Mouse (Mus musculus) heart, adult 2 months (tissue): Measurements from ENCODE around the gene Aktip. TPM values are rescaled to one million over a fixed set of nuclear protein-coding genes. Genes with fewer than 3 reads are reported as not detected.

ENCODE experiments used
- DNase-seq, 2 experiments: peaks; one replicate each; pipeline ENCODE4 v3.0.0; 2021
- H3K27ac ChIP-seq: fragments of 200-600 bp; 2 replicates; pipeline ENCODE4 v1.8.1; 2022
- H3K27me3 ChIP-seq: fragments of 200-500 bp; 2 replicates; pipeline ENCODE4 v1.6.1; 2012; ENCODE audit warnings: mild to moderate bottlenecking, low read length, inconsistent platforms, mixed read lengths; ENCODE audit not compliant: control insufficient read depth, insufficient read depth
- H3K36me3 ChIP-seq: fragments of 200-500 bp; 2 replicates; pipeline ENCODE4 v1.6.1; 2012; ENCODE audit warnings: low read length, inconsistent platforms; ENCODE audit not compliant: control insufficient read depth, insufficient read depth
- H3K4me1 ChIP-seq: fragments of 200-500 bp; 2 replicates; pipeline ENCODE4 v1.6.1; 2011; ENCODE audit warnings: low read length; ENCODE audit not compliant: control insufficient read depth, insufficient read depth
- H3K4me3 ChIP-seq: fragments of 200-600 bp; 2 replicates; pipeline ENCODE4 v1.8.1; 2022
- H3K79me2 ChIP-seq: fragments of 200-500 bp; replicated peaks from 2 replicates; pipeline ENCODE4 v1.6.1; 2012; ENCODE audit warnings: mild to moderate bottlenecking, inconsistent platforms, low read length, moderate library complexity, mixed read lengths; ENCODE audit not compliant: control insufficient read depth, insufficient read depth
- H3K9ac ChIP-seq: fragments of 200-500 bp; 2 replicates; pipeline ENCODE4 v1.6.1; 2012; ENCODE audit warnings: low read depth, mild to moderate bottlenecking, control low read depth, inconsistent platforms, low read length, mixed read lengths
- CTCF ChIP-seq: fragments of 200-600 bp; IDR thresholded peaks from 2 replicates; pipeline ENCODE4 v1.8.1; 2022; ENCODE audit warnings: antibody characterized with exemption, mild to moderate bottlenecking, moderate library complexity
- EP300 ChIP-seq: fragments of 200-500 bp; IDR thresholded peaks from 2 replicates; pipeline ENCODE4 v1.6.1; 2011; ENCODE audit warnings: low read depth, low read length, control low read depth; ENCODE audit not compliant: insufficient read depth
- POLR2A ChIP-seq: fragments of 200-500 bp; IDR thresholded peaks from 2 replicates; pipeline ENCODE4 v1.6.1; 2011; ENCODE audit warnings: mild to moderate bottlenecking, low read depth, low read length, control low read depth; ENCODE audit not compliant: insufficient read depth
- WGBS: fragments of 180-500 bp; shearing (Covaris S2); methylation state at CpG from one replicate; pipeline ENCODE4 v1.1.7; 2018; 5-methylcytosine and 5-hydroxymethylcytosine counted together
- intact Hi-C: fragments of 180-260 bp; cut with DNase I; formaldehyde crosslinking; loops from one replicate; pipeline ENCODE4 v1.15.1; 2025
- polyA plus RNA-seq: library from polyadenylated mRNA; depleted of rRNA; stranded (reverse); fragments of >200 nt; gene quantifications from 2 replicates; pipeline ENCODE4 v1.2.3, GENCODE M21; 2012
- total RNA-seq, 2 experiments: library from RNA; stranded (reverse); gene quantifications; 2 replicates each; pipeline ENCODE4 v1.2.3; 2021

Gene Aktip
- total and polyA plus RNA-seq, 3 experiments: 39.9 to 63.1 (median 59.7) TPM

- DNase-seq: no peak
These were observed 29.6 kb downstream of the Aktip start for GRCm38 (mm10) chr8:91170152-91170551.

GRCm38 (mm10) chr8:91159959-91160800 is 39.6 kb downstream of the Aktip start:
- Histone ChIP-seq H3K79me2 (no peaks in the 10 kb centered on the region), H3K4me1 (no peaks in the 10 kb centered on the region), H3K27me3 (no peaks in the 10 kb centered on the region), H3K4me3 (no peak overlapping the region), H3K36me3 (no peaks in the 10 kb centered on the region), H3K9ac (no peak overlapping the region), H3K27ac (no peak overlapping the region)
- intact Hi-C loops: no loop called here
- 69% methylated on average over 15 of the region's 15 CpGs for WGBS
- no peak for DNase-seq
- no peak for TF ChIP-seq EP300
- no peak for TF ChIP-seq POLR2A
- no peak for TF ChIP-seq CTCF

More at GRCm38 (mm10) chr8:91170152-91170551, 29.6 kb downstream of the Aktip start:
- Histone ChIP-seq H3K4me1 (no peaks in the 10 kb centered on the region), H3K79me2 (no peaks in the 10 kb centered on the region), H3K36me3 (no peaks in the 10 kb centered on the region), H3K9ac (no peak overlapping the region), H3K27ac (no peak overlapping the region), H3K27me3 (no peaks in the 10 kb centered on the region), H3K4me3 (no peak overlapping the region)
- no peak for TF ChIP-seq POLR2A
- no peak for TF ChIP-seq EP300
- TF ChIP-seq CTCF: no peak
- intact Hi-C loops: no loop called here
- 79% methylated on average over 6 of the region's 6 CpGs for WGBS

GRCm38 (mm10) chr8:91158617-91159016 is 41.2 kb downstream of the Aktip start:
- H3K4me1 ChIP-seq: no peaks in the 10 kb centered on the region
- intact Hi-C loops: no loop called here
- no peak overlapping the region for H3K9ac ChIP-seq
- no peak for DNase-seq
- no peaks in the 10 kb centered on the region for H3K79me2 ChIP-seq
- WGBS: 89% methylated on average over 10 of the region's 10 CpGs
- H3K4me3 ChIP-seq: no peak overlapping the region
- no peaks in the 10 kb centered on the region for H3K36me3 ChIP-seq
- H3K27me3 ChIP-seq: no peaks in the 10 kb centered on the region
- no peak overlapping the region for H3K27ac ChIP-seq
- TF ChIP-seq CTCF: no peak
- TF ChIP-seq POLR2A: no peak

- Histone ChIP-seq H3K4me1 (no peaks in the 10 kb centered on the region), H3K36me3 (no peaks in the 10 kb centered on the region), H3K27ac (no peak overlapping the region), H3K27me3 (no peaks in the 10 kb centered on the region), H3K79me2 (no peaks in the 10 kb centered on the region), H3K4me3 (no peak overlapping the region), H3K9ac (no peak overlapping the region)
- intact Hi-C loops: no loop called here
- WGBS: 51% methylated on average over 6 of the region's 6 CpGs
- no peak for TF ChIP-seq POLR2A
- peak; percentile 34 for TF ChIP-seq CTCF
- DNase-seq: no peak
These were observed 45.2 kb downstream of the Aktip start for GRCm38 (mm10) chr8:91154564-91154963.

GRCm38 (mm10) chr8:91153831-91154230 is 45.9 kb downstream of the Aktip start:
- Histone ChIP-seq H3K36me3 (no peaks in the 10 kb centered on the region), H3K27me3 (no peaks in the 10 kb centered on the region), H3K4me3 (no peak overlapping the region), H3K79me2 (no peaks in the 10 kb centered on the region), H3K27ac (no peak overlapping the region), H3K4me1 (no peaks in the 10 kb centered on the region), H3K9ac (no peak overlapping the region)
- TF ChIP-seq POLR2A: no peak
- 0 out of 2 replicates have a peak, but pooled peaks have one; percentile 3 for TF ChIP-seq CTCF
- DNase-seq: no peak
- intact Hi-C loops: no loop called here
- whole genome bisulfite sequencing: 66% methylated on average over 3 of the region's 3 CpGs

DNA sequence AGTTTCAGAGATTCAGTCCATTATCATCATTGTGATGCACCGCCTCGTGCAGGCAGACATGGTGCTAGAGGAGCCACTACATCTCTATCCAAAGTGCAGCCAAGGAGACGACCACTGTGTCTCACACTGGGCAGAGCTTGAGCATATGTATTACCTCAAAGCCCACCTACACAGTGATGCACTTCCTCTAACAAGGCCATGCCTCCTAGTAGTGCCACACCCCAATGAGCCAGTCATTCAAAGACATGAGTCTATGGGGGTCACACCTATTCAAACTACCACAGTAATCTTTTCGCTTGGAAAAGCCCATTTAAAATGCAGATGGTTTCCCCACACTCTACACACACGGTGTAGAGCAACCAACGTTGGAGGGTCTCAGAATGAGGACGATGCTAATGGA is 48.2 kb downstream of the Aktip start:
- DNase-seq: no peak
- H3K27ac ChIP-seq: no peak overlapping the region
- no peaks in the 10 kb centered on the region for H3K79me2 ChIP-seq
- 92% methylated on average over 7 of the region's 7 CpGs for WGBS
- no peaks in the 10 kb centered on the region for H3K36me3 ChIP-seq
- TF ChIP-seq CTCF (no peak), POLR2A (no peak), EP300 (no peak)
- no peaks in the 10 kb centered on the region for H3K4me1 ChIP-seq
- intact Hi-C loops: no loop called here
- no peak overlapping the region for H3K9ac ChIP-seq
- H3K27me3 ChIP-seq: no peaks in the 10 kb centered on the region
- H3K4me3 ChIP-seq: no peak overlapping the region
